Mouse (Mus musculus) liver, postnatal 0 days (tissue): Measurements from ENCODE around the gene Esr1.

ENCODE experiments used
- CTCF ChIP-seq: sonication (generic); IDR thresholded peaks from 2 replicates; pipeline ENCODE4 v1.5.1; 2016; ENCODE audit warnings: antibody characterized with exemption, low read depth
- EP300 ChIP-seq: IDR thresholded peaks from 2 replicates; pipeline ENCODE4 v1.6.1; 2016; ENCODE audit warnings: antibody characterized with exemption, low read depth, mild to moderate bottlenecking

DNA sequence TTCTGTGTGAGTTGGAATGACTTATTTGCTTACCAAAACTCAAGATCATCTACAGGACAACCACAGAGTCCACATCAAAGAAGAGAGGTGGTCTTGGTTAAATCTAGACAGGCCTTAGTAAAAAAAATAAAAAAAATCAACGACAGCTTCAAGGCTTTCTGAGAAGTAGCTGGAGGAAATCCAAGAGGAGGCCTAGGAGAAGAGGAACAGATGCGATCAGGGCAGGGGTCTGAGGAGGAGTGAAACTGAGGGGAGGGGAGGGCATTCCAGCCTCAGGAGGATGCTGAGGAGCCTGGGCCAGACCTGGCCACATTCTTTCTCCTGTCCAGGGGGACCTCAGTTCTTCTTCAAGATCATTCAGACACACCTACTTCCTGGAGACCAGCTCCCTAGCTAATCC, 360.6 kb downstream of the Esr1 start:
- TF ChIP-seq CTCF: no peak
- TF ChIP-seq EP300: no peak
